Mouse (Mus musculus): ENCODE results near the gene Il4. TPM values are rescaled to one million over a fixed set of nuclear protein-coding genes. Genes with fewer than 3 reads are reported as not detected.

Il4 gene
- total and polyA plus RNA-seq, 3 experiments = 0.27 TPM; not detected in 2

Other genes with a start within 250 kb of the Il4 start
- not detected for gene Leap2, start 195.5 kb downstream of the Il4 start, total RNA-seq (2021)
- gene Leap2, start 195.5 kb downstream of the Il4 start, polyA plus RNA-seq (2012; rRNA removed) = not detected in 2 replicates
- 1,000 to 10,000 TPM; 2,451 to 2,926 TPM for gene Uqcrq, start 187.8 kb downstream of the Il4 start, total RNA-seq (2021)
- 1,535 and 1,905 TPM in 2 replicates for gene Uqcrq, start 187.8 kb downstream of the Il4 start, polyA plus RNA-seq (2012; rRNA removed)
- gene Gdf9, start 187.6 kb downstream of the Il4 start, total RNA-seq (2021) = under 1 TPM; 0.37 to 0.43 TPM
- gene Gdf9, start 187.6 kb downstream of the Il4 start, polyA plus RNA-seq (2012; rRNA removed) = 0.39 and 1.5 TPM in 2 replicates
- gene Gm10447, start 161.6 kb downstream of the Il4 start, total RNA-seq (2021) = not detected
- not detected in 2 replicates for gene Gm10447, start 161.6 kb downstream of the Il4 start, polyA plus RNA-seq (2012; rRNA removed)
- gene Shroom1, start 161.5 kb downstream of the Il4 start, total RNA-seq (2021) = under 1 TPM; 0.34 to 0.91 TPM
- 0.53 and 0.80 TPM in 2 replicates for gene Shroom1, start 161.5 kb downstream of the Il4 start, polyA plus RNA-seq (2012; rRNA removed)
- gene Gm9837, start 148.2 kb downstream of the Il4 start, total RNA-seq (2021) = not detected
- gene Gm9837, start 148.2 kb downstream of the Il4 start, polyA plus RNA-seq (2012; rRNA removed) = not detected in 2 replicates
- not detected for gene Gm9945, start 138.5 kb downstream of the Il4 start, total RNA-seq (2021)
- gene Gm9945, start 138.5 kb downstream of the Il4 start, polyA plus RNA-seq (2012; rRNA removed) = not detected in 2 replicates
- gene Sowaha, start 138.4 kb downstream of the Il4 start, total RNA-seq (2021) = under 1 TPM; 0.05 to 0.34 TPM
- gene Sowaha, start 138.4 kb downstream of the Il4 start, polyA plus RNA-seq (2012; rRNA removed) = 0.03 and 0.10 TPM in 2 replicates
- 10 to 100 TPM; 25.7 to 28.2 TPM for gene Sept8, start 99.4 kb downstream of the Il4 start, total RNA-seq (2021)
- 24.8 and 39.2 TPM in 2 replicates for gene Sept8, start 99.4 kb downstream of the Il4 start, polyA plus RNA-seq (2012; rRNA removed)
- gene Kif3a, start 51.3 kb downstream of the Il4 start, total RNA-seq (2021) = 1 to 10 TPM; 7.9 to 8.2 TPM
- gene Kif3a, start 51.3 kb downstream of the Il4 start, polyA plus RNA-seq (2012; rRNA removed) = 4.9 and 9.0 TPM in 2 replicates
- gene Il13, start 16.0 kb upstream of the Il4 start, total RNA-seq (2021) = not detected
- not detected in 2 replicates for gene Il13, start 16.0 kb upstream of the Il4 start, polyA plus RNA-seq (2012; rRNA removed)
- gene Rad50, start 88.7 kb upstream of the Il4 start, total RNA-seq (2021) = 1 to 10 TPM; 6.8 TPM
- gene Rad50, start 88.7 kb upstream of the Il4 start, polyA plus RNA-seq (2012; rRNA removed) = 1.9 and 3.0 TPM in 2 replicates
- gene Il5, start 102.1 kb upstream of the Il4 start, total RNA-seq (2021) = not detected
- 0.12 and 0.21 TPM in 2 replicates for gene Il5, start 102.1 kb upstream of the Il4 start, polyA plus RNA-seq (2012; rRNA removed)
- gene Irf1, start 151.3 kb upstream of the Il4 start, total RNA-seq (2021) = 10 to 100 TPM; 15.2 to 19.7 TPM
- gene Irf1, start 151.3 kb upstream of the Il4 start, polyA plus RNA-seq (2012; rRNA removed) = 20.5 and 28.6 TPM in 2 replicates
- gene Gm17334, start 154.5 kb upstream of the Il4 start, total RNA-seq (2021) = under 1 TPM in 1 of 2 experiments, not detected in 1; 0.47 TPM
- 1.4 and 1.8 TPM in 2 replicates for gene Gm17334, start 154.5 kb upstream of the Il4 start, polyA plus RNA-seq (2012; rRNA removed)
- gene Gm12216, start 240.6 kb upstream of the Il4 start, total RNA-seq (2021) = 1 to 10 TPM; 2.6 TPM
- 4.4 and 5.5 TPM in 2 replicates for gene Gm12216, start 240.6 kb upstream of the Il4 start, polyA plus RNA-seq (2012; rRNA removed)